8 mouse cellular contexts compared by ENCODE assay signal in the genomic region with DNA sequence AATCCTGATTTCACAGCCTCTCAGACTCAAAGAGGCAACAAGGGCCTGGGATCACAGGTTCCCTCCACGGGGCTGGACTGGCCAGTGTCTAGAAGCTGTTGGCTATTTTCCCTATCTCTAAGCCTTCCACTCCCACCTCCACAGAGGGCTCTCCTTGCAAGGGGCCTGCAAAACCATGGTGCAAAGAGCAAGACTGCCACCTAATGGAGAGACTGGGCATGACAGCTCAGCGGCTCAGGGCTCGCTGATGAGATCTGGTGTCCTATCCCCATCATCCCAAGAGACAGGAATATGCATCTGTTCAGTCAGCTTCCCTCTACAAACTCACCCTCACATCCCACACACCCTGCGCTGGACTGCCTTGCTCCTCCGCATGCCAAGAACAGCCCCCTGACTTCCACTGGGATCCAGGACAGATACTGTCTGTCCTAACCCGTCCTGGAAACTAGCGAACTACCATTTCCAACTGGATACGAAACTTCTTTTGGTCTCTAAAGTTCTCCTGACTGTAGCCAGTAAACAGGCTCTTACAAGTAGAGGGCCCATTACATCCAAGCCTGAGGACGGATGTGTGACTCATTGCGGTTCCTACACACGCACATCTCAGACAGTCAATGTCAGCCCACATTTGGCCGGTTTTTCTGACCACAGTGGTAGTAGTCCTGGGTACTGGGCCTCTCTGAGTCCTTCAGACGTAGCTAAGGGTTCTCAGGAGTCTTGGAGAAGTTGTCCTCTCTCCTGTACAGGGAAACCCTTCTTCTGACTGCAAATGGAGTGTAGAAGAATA. TPM values are rescaled to one million over a fixed set of nuclear protein-coding genes. Genes with fewer than 3 reads are reported as not detected.
A peak's percentile ranks its signal among the peaks of the same experiment; 100 is the strongest.
DNase-seq lines count a peak whose midpoint lies in the region; ATAC-seq and TF ChIP-seq lines count a peak whose summit lies in the region.

No protein-coding gene starts in this region.

- DNase-seq in 416B (ENCODE audit: low read depth) (peak; percentile 98), MEL (ENCODE audit: low read depth, low spot score) (peak; percentile 80)
- DNase-seq in cerebellum, postnatal 25 days: peak; percentile 80 to 86
- peak; percentile 35 for DNase-seq in gastrocnemius, postnatal 25 days
- peak; percentile 57 to 80 for DNase-seq in layer of hippocampus, adult 2 months (ENCODE audit: low spot score in 2 of 2)
- peak; percentile 63 for DNase-seq in right cerebral cortex, postnatal 25 days
- DNase-seq in yolk sac, embryonic 10.5 days (ENCODE audit: low spot score): peak; percentile 56

- no peak for TF ChIP-seq EP300 in MEL (IDR thresholded peaks at IDR 0.05; ENCODE audit: low read depth in 1 of 2, low read length in 2 of 2)

- H3K27me3 ChIP-seq in MEL (ENCODE audit: control insufficient read depth in 1 of 2, insufficient read depth in 2 of 2, low read length in 2 of 2): no peaks in the 10 kb centered on the region

- peak; percentile 71 to 88 (median 81) for TF ChIP-seq CTCF in MEL (IDR thresholded peaks at IDR 0.05 in 2 of 3, conservative IDR thresholded peaks at IDR 0.05 in 1 of 3; ENCODE audit: control insufficient read depth in 1 of 3, insufficient read depth in 1 of 3, low read depth in 2 of 3, low read length in 3 of 3, poor library complexity in 1 of 3, severe bottlenecking in 1 of 3)
- peak; percentile 96 for TF ChIP-seq CTCF in layer of hippocampus, adult 2 months (conservative IDR thresholded peaks at IDR 0.05)

- TF ChIP-seq RAD21 in MEL (IDR thresholded peaks at IDR 0.05; ENCODE audit: low read depth, low read length): peak; percentile 67

- no peak overlapping the region for H3K9ac ChIP-seq in MEL (ENCODE audit: control insufficient read depth, low read depth, low read length, poor library complexity, severe bottlenecking)

- 0 out of 4 replicates have a peak, but pooled peaks cover 2 to 3% of the 10 kb centered on the region in 2 experiments for H3K4me1 ChIP-seq in MEL (ENCODE audit: control insufficient read depth in 1 of 2, insufficient read depth in 2 of 2, low read length in 2 of 2)

- peak; percentile 69 for ATAC-seq in megakaryocyte, adult 5-6 weeks (ENCODE audit: poor library complexity, severe bottlenecking)

- no peaks in the 10 kb centered on the region for H3K9me3 ChIP-seq in MEL (replicated peaks; ENCODE audit: insufficient read depth, low read length)

- H3K36me3 ChIP-seq in MEL (ENCODE audit: control insufficient read depth in 1 of 2, insufficient read depth in 2 of 2, low read length in 2 of 2): peaks cover 3 to 10% of the 10 kb centered on the region in 2 experiments

- no peak overlapping the region for H3K4me3 ChIP-seq in MEL (ENCODE audit: control insufficient read depth in 1 of 2, insufficient read depth in 1 of 2, low read depth in 2 of 2, low read length in 2 of 2)
- no peak overlapping the region for H3K4me3 ChIP-seq in layer of hippocampus, adult 2 months

- peaks cover 7% of the 10 kb centered on the region for H3K79me2 ChIP-seq in MEL (ENCODE audit: control insufficient read depth, insufficient read depth, low read length, poor library complexity)

- no peak overlapping the region for H3K27ac ChIP-seq in MEL (ENCODE audit: control insufficient read depth, low read depth, low read length)
- H3K27ac ChIP-seq in layer of hippocampus, adult 2 months: no peak overlapping the region

- no peak for TF ChIP-seq POLR2A in MEL (IDR thresholded peaks at IDR 0.05; ENCODE audit: control insufficient read depth in 1 of 2, insufficient read depth in 1 of 2, low read depth in 1 of 2, low read length in 2 of 2, poor library complexity in 1 of 2)

TF ChIP-seq in MEL, 35 proteins besides CTCF, POLR2A, EP300 and RAD21:
- no peak for TF ChIP-seq GATA1 (IDR thresholded peaks at IDR 0.05; ENCODE audit: low read depth, low read length)
- TF ChIP-seq ETS1 (IDR thresholded peaks at IDR 0.05; ENCODE audit: low read depth, low read length): no peak
- TF ChIP-seq ZC3H11A (IDR thresholded peaks at IDR 0.05; ENCODE audit: low read depth, low read length): no peak
- no peak for TF ChIP-seq CHD1 (IDR thresholded peaks at IDR 0.05; ENCODE audit: low read depth, low read length)
- no peak for TF ChIP-seq SIN3A (IDR thresholded peaks at IDR 0.05; ENCODE audit: low read length)
- TF ChIP-seq MEF2A (IDR thresholded peaks at IDR 0.05; ENCODE audit: extremely low read depth, insufficient replicate concordance, low read depth, low read length, poor library complexity, severe bottlenecking): no peak
- TF ChIP-seq SMC3 (IDR thresholded peaks at IDR 0.05; ENCODE audit: low read depth, low read length): peak; percentile 59
- TF ChIP-seq CHD2 (IDR thresholded peaks at IDR 0.05; ENCODE audit: low read length): no peak
- no peak for TF ChIP-seq HCFC1 (IDR thresholded peaks at IDR 0.05; ENCODE audit: low read depth, low read length)
TF ChIP-seq in MEL: peak in this region for 1.

RNA-seq across cellular contexts. Expression of gene Mrm1, which starts 5.4 kb away (rescaled TPM):
- 37.8 and 41.6 TPM in 2 replicates for total RNA-seq in MEL (2012; rRNA removed)
- polyA plus RNA-seq in MEL (2012; ENCODE audit: insufficient read depth in 1 of 2, insufficient read length in 2 of 2, low read depth in 1 of 2, low replicate concordance in 2 of 2, missing spikeins in 1 of 2): 10 to 100 TPM in 1 of 2 experiments, not detected in 1; 23.2 TPM
- 1 to 10 TPM; 7.1 to 7.9 TPM for total RNA-seq in gastrocnemius, postnatal 25 days (2021)
- 10 to 100 TPM in 1 of 2 experiments, 1 to 10 TPM in 1; 8.5 to 16.7 TPM for total RNA-seq in layer of hippocampus, adult 2 months (2021)
- total RNA-seq in megakaryocyte, adult 5-6 weeks (2015): 2.5 and 6.6 TPM in 2 replicates
- total RNA-seq in megakaryocyte, adult 5-6 weeks (2017): 4.2 and 5.8 TPM in 2 replicates

RNA-seq across cellular contexts. Expression of gene Dhrs11, which starts 14.9 kb away (rescaled TPM):
- 29.4 and 36.6 TPM in 2 replicates for total RNA-seq in MEL (2012; rRNA removed)
- polyA plus RNA-seq in MEL (2012; ENCODE audit: insufficient read depth in 1 of 2, insufficient read length in 2 of 2, low read depth in 1 of 2, low replicate concordance in 2 of 2, missing spikeins in 1 of 2): 10 to 100 TPM in 1 of 2 experiments, not detected in 1; 37.7 TPM
- total RNA-seq in gastrocnemius, postnatal 25 days (2021): 10 to 100 TPM; 34.1 to 35.2 TPM
- total RNA-seq in layer of hippocampus, adult 2 months (2021): 1 to 10 TPM; 6.2 TPM
- total RNA-seq in megakaryocyte, adult 5-6 weeks (2015): 24.0 and 26.1 TPM in 2 replicates
- 10.2 and 15.0 TPM in 2 replicates for total RNA-seq in megakaryocyte, adult 5-6 weeks (2017)

RNA-seq across cellular contexts. Expression of gene Ggnbp2, which starts 56.7 kb away (rescaled TPM):
- total RNA-seq in MEL (2012; rRNA removed): 55.4 and 65.2 TPM in 2 replicates
- 10 to 100 TPM; 83.0 to 89.6 TPM for polyA plus RNA-seq in MEL (2012; ENCODE audit: insufficient read depth in 1 of 2, insufficient read length in 2 of 2, low read depth in 1 of 2, low replicate concordance in 2 of 2, missing spikeins in 1 of 2)
- total RNA-seq in gastrocnemius, postnatal 25 days (2021): 10 to 100 TPM; 27.9 to 34.0 TPM
- total RNA-seq in layer of hippocampus, adult 2 months (2021): 10 to 100 TPM; 87.7 to 92.2 TPM
- 129 and 131 TPM in 2 replicates for total RNA-seq in megakaryocyte, adult 5-6 weeks (2015)
- 164 and 179 TPM in 2 replicates for total RNA-seq in megakaryocyte, adult 5-6 weeks (2017)

Comparison
In these comparisons a context has a peak if more than half of its experiments do, and no peak if none do; other contexts are left out.
1. DNase-seq: peak in every context shown above with its lines; median percentile 98 in 416B; 83 in cerebellum, postnatal 25 days; 80 in MEL; 68 in layer of hippocampus, adult 2 months; 63 in right cerebral cortex, postnatal 25 days; 56 in yolk sac, embryonic 10.5 days; 35 in gastrocnemius, postnatal 25 days.